Mouse (Mus musculus) adrenal gland, postnatal 0 days (tissue): Measurements from ENCODE around the gene S100z. TPM values are rescaled to one million over a fixed set of nuclear protein-coding genes. Genes with fewer than 3 reads are reported as not detected.

ENCODE experiments used
- polyA plus RNA-seq: library from polyadenylated mRNA; unstranded; fragments of >200 nt; fragmentation: Nextera tagmentation; extraction: Ambion mirVana; gene quantifications from 2 replicates; pipeline ENCODE4 v1.2.1, GENCODE M21; 2015

The S100z gene
- polyA plus RNA-seq, result 0.50 TPM in 1 of 2 replicates, not detected in the other

DNA sequence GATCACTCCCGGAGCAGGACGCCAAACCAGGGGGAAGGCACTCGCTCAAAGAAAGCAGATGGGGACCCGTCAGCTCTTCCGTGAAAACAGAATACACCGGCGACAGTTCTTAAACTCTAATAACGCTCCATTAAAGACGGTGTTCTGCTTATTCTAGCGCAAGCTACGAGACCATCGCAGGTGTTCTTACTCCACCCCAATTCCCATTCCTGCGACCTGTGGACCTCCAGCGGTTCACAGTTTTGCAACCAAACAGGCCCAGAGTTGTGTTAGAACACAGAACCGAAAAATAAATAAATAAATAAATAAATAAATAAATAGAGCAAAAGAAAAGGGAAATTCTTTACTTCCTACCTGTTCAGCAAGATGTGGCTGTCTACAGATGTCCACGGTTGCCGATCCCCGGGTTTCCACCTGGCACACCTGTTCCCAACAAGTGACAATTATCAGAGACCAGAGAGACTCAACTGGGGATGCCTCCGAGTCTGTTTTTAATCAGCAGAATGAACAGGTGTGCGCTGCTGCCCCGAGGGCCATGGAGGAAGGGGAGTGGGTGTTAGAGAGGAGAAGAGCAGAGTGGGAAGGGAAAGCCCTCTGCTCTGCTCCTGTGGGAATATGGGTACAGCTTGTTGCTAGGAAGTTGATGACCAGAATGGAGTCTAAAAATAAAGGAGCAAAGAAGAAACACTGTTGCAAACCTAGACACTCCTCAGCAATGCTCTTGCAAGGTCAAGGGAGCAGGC, at the start of gene S100z:
Gene S100z, minus strand, starts transcription at position 51 of the 743 bp plus-strand sequence.

DNA sequence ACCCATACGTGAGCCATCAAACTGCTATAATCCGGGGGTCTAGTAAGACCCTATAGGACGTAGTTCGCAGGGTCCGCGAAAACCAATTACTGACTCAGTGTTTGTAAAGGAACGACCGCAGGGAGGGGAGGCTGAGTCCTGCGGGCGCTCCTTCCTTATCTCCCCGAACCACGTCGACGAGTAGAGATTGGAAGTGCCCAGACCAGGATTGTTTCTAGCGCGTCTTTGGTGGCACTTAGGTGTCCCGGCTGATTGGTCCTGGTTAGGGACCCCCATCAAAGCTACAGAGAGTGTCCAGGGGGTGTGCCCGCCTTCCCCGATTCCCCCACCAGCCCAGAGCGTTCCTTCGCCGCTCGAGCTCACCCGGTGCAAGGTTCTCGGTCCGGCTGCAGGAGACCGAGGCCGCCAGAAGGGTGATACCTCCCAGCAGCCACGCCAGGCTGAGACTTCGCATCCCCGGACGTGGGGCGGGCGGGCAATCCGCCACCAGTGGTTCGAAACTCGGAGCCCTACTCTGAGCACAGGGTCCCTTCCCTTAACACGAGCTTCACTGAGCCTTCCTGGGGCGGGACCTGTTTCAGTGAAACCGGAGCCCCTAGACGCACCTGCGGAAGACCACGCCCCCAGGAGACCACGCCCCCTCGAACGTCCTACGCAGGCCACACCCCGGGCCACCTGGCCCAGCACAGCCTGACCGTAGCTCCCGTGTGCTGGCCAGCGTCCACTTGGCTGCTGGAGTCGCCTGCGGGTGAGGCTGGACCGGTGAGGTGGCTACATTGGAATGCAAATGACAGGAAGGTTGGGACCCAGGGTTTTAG, 46.4 kb upstream of the S100z start, which contains the start of gene F2rl1:
Gene F2rl1, minus strand, starts transcription at position 554 of the 818 bp plus-strand sequence.

DNA sequence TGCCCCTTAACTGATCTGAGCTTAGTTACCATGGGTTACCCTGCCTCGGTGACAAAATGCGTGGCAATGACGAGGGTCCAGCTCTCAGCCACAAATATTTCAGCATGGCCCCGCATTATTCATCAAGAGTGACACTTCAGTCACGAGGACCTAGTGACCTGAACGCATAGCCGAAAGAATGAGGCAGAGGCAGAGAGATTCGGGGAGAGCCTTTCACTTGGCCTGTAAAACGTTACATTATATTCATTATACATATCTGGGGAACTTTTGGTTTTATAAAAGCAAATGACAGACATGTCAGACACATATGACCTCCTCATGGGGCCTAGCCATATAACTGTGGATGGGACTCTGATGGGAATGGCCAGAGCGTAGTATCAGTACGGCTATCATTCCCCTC, 33.7 kb downstream of the S100z start, which contains the start of gene Crhbp:
Gene Crhbp, minus strand, starts transcription at position 101 of the 400 bp plus-strand sequence.

Other genes starting within 250 kb of the S100z start
- 13.8 and 39.6 TPM in 2 replicates for gene Pde8b, start 228.4 kb downstream of the S100z start, polyA plus RNA-seq
- gene Zbed3, start 155.1 kb downstream of the S100z start, polyA plus RNA-seq, result 30.6 and 39.3 TPM in 2 replicates
- gene Aggf1, start 103.4 kb downstream of the S100z start, polyA plus RNA-seq, result 17.8 and 27.3 TPM in 2 replicates
- 0.06 TPM in 1 of 2 replicates, not detected in the other for gene Crhbp, start 33.8 kb downstream of the S100z start, polyA plus RNA-seq
- gene F2rl1, start 46.5 kb upstream of the S100z start, polyA plus RNA-seq, result 0.41 and 0.44 TPM in 2 replicates
- gene F2r, start 139.8 kb upstream of the S100z start, polyA plus RNA-seq, result 47.0 and 99.8 TPM in 2 replicates
- 0.47 and 1.1 TPM in 2 replicates for gene F2rl2, start 218.1 kb upstream of the S100z start, polyA plus RNA-seq